Mouse (Mus musculus): ENCODE measurements at regions not wholly inside any gene's neighbourhood (a gene's known extent, or its start where the extent isn't known, plus 50 kb on each side); places are given as distances from the start of the nearest gene placed in this dataset.
A peak's percentile ranks its signal among the peaks of the same experiment; 100 is the strongest.

DNA sequence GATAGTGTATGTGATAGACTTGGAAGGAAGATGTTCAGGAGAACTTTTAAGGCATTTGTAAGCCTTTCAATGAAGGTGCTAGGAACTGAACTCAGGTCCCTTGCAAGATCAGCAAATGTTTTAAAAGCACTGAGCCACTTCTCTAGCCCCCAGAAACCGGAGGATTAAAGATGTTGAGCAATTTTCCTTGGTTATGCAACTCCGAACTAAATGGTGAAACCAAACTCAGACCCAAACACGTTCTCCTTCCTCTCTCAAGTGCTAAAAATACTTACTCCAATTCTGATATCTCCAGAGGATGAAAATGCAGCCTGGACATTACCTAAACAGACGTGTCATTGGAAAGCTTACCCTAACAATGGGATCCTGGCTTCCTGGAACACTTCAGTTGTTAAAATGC is 378.8 kb downstream of the Kcnj2 start:
- no peak for DNase-seq (ENCODE audit: low spot score)

DNA sequence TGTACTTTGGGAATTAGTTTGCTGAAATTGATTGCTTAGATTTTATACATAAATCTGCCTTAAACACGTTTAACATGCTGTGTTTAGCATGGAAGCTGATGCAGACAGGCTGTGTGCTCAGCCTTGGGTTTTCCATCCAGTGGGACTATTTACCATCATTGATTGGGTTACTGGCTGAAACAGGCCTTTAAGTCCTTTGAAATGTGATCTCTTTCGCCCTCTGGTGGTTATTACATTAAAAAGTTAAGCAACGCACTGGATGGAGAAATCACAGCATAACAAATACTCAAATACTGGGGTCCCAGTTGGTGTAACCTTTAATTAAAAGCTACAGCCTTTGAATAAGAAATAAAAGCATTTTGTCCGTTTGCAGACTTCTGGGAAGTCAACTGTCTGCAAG is 379.8 kb downstream of the Kcnj2 start:
- no peak for DNase-seq (ENCODE audit: low spot score)

DNA sequence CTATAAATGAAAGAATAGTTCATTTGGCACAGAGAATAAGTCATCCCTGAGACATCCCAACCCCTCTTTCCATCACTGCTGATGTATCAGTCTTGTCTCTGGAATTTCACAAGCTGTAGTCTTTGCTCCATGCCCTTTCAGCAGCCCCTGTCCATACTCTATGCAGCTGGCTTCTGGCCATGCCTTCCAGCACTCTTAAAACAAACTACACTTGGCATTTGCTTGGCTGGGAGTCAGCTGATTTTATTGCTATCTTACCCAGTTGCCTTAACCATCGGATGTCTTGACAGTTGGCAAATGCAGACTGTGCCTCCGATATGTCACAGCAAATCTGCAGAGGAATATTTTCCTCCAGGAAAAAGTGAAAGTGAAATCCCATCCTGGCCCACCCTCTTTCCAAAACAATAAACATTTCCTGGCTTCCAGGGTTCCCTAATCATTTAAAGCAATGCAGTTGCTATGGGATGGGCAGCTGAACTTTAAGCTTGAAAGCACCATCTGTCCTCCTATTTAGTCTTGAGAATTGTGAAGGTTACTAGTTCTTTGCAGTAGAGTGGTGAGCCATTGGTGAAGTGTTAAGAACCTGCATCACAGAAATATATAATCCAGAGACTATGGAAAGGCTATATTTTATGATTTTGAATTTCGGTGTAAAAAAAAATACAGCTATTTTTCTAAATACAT is 385.0 kb downstream of the Kcnj2 start:
- no peak for DNase-seq (ENCODE audit: low spot score)

DNA sequence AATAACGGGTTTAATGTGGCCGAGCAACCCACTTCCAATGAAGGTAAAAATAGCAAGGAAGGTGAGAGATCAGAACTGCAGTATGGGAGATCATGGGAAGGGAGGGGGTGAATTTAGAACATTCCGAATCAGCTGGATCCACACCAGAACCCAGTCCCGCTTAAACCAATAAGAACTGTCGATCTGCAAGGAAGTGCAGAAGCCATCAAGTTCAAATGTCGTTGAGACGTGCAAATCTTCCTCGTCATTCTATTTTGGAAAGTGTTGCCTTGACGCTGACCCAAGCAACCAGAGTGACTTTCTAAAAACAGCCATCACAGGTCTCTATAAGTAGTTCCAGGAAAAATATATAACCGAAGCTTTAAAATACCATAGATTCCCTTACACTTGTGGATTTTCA is 394.1 kb downstream of the Kcnj2 start:
- no peak for DNase-seq (ENCODE audit: low spot score)

DNA sequence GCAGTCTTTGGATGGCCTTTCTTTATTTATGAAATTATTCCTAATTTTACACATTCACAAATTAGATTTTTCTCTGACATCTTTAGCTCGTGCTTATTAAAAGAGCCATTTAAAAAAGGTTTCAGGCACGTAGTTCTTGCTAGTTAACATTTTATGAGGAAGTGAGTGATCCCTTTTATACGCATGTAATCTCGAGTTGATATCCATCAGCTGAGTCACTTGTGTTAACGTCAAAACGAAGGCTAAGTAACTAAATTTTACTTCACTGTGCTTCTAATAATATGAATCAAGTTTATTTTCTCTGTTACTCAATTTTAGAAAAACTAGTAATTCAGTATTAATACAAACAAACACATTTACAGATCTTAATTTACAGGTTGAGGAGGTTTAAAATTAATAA is 419.0 kb downstream of the Kcnj2 start:
- DNase-seq (ENCODE audit: low spot score), result no peak

DNA sequence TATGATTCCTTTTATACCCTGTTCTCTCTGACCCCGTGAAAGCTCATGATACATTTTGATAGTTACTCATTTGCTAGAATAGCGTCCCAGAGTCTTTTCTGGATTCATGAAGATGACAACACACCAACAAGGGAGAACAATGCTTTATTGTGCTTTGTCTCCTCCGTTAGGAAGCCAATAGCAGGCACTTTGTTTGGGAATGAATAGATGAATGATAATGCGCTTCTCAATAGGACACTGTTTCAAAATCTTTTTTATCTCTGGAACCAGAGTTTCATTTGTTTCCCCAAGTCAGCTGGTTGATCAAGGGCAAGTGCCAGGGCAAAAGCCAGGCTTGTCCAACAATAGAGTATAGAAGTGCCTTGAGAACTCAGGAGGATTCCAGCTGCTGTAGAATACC is 446.5 kb downstream of the Kcnj2 start:
- DNase-seq (ENCODE audit: low spot score), result no peak

DNA sequence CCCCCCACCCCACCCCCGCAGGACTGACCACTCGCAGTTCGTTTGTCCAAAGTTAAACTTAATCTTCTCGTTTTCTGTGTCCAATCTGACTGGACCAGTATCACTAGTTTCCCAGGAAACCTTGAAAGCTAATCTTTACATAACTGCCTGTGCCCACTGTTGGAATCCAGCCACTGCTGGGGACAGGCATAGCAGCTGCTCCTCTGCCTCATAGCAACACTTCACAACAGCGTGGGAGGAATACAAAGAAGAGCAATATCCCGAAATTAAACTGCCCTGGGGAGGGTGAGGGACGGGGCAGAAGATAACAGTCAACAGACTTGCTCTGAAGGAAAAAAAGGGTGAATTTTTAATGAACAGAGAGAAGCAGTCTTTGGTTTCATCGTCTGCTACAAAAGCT is 456.8 kb downstream of the Kcnj2 start:
- no peak for DNase-seq (ENCODE audit: low spot score)

DNA sequence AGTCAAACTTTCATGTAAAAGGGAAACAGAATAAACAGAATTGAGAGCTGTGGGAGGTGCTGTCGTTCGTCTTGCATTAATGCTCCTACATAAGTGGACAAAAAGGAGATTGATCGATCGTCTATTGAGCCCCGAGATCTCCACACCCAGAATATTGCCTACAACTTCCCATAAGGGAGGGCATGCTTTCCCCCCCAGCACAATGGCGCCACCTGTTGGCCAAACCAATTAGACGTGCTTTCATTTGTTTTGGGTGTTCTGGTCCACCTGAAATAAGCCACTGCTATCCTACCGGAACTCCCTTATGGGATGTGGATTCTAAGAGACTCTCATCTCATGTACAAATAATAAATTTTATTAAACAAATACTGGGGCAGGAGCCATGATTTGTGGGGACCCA is 457.5 kb downstream of the Kcnj2 start:
- DNase-seq (ENCODE audit: low spot score), result no peak

DNA sequence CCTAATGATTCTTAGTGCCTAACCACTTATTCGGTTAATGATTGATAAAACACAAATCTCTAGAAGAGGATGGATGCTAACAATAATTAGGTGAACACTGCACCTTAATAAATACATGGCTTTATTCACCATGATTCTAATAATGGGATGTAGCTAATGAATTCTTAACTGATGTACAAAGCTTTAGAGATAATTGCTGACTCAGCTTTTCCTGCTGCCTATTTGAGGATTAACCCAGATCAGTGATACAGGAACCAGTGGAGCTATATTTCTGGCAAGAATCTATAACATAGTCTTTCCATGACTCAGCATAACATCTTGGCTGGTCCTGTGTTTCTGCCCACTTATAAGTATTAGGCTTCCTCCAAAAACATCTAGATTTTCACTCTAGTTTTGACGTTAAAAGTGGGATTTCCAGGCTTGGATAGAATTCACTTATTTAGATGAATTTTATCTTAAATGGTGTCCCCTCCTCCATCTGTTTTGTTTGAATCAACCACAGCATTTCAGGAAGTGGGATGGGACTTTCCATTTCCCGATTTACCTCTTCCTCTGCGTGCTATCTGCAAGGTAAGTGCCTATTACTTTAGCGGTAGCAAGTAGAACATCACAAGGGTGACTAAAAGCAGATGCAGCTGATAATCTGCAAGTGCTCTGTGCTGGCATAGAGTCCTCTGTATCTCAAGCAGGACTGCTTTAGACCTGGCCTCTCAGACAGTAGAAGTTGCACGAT is 460.2 kb downstream of the Kcnj2 start:
- DNase-seq (ENCODE audit: low spot score), result no peak

DNA sequence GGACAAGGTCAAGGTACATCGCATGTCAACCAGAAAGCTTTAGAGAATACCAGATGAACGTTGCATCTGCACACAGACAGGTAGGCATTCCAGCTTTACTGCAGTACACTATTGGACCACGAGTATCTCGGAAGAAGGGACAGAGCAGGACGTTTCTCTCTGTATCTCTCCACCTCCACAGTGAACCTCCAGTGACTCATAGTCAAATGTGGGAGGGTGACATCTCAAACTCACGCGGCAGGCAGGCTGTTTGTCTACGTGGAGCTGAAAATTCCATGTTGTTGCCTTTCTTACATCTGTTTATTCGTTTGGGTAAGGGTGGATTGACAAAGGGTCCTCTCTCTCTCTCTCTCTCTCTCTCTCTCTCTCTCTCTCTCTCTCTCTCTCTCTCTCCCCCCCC is 463.6 kb downstream of the Kcnj2 start:
- no peak for DNase-seq (ENCODE audit: low spot score)

DNA sequence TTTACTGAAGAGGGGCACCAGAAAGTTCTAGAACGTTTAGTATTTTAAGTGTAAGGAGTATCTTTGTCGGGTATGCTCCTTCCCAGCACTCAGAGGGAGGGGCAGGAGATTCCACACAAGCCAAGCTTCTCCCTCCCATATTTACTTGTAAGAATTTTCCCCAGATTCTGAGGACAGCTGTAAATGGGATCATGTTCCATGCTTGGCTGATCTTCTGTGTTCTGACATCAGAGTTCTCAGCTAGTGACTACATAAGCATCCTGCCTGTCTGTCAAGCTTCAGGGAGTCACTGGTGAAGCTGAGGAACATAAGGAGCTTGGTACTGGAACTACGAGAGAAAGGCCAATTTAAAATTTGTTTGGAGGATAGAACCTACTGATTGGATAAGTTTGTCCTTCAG is 464.9 kb downstream of the Kcnj2 start:
- no peak for DNase-seq (ENCODE audit: low spot score)

DNA sequence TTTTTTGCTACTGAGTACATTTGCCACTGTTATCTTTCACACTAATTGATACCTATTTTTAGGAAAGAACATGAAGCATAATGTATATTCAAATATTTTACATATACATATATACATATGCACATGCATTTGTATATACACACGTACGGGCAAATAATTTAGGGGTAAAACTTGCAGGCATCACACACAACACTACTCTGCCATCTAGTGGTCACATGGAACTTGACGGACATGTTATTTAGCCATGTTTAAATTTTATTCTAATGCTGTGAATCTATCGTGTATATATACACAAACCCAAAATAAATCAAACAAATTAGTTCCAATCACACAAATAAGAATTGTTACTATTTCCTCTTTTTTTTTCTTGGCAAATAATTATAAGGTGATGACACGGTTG is 466.5 kb downstream of the Kcnj2 start:
- no peak for DNase-seq (ENCODE audit: low spot score)

DNA sequence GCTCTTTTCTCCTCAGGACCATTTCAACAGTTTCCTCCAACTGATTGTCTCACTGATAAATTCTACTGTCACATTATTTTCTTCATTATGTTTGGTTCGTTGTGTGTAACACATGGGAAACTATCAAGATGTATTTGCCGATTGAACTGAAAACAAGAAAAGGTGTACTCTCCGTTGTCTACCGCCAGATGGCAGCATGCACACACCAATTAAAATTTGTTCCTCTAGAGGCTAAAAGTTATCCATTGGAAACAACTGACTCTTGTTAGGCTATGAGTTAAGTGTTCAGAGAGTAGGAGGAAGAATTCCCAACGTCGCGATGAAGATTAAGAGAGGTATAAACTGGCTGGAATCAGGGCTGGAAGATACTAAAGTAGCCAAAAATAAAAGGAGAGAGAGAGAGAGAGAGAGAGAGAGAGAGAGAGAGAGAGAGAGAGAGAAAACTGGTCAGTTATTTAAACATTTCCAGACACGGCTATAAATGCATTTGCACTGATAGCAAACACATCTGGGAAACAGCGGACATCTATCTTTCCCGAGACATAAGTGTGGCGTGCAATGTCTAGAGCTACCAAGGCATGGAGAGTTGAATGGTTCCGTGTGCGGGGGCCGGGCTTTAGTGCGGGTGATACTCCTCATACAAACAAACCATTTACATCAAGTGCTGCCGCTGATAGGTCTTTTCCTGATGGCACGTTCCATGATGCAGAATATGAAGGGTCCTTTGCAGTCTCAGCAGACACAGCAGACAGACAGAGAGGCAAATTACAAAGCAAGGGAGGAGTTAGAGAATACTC is 470.3 kb downstream of the Kcnj2 start:
- peak; percentile 36 for DNase-seq (ENCODE audit: low spot score)

DNA sequence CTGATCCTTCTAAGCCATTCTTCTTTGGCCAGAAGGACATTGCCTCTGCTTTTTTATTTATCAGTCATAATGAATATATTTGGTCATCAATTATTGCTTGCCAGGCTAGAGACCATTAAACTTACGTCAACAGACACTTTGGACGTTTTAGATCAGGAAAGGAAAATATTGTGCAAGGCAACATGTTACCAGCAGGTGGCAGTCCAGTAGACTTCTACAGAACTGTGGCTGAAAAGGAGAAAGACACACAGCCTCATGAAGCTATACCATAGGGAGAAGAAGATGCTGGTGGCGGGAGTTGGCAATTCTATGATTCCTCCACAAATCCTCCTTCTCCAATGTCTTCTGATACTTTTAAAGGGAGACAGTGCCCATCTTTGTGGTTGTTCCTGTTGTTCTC is 471.7 kb downstream of the Kcnj2 start:
- peak; percentile 19 for DNase-seq (ENCODE audit: low spot score)

DNA sequence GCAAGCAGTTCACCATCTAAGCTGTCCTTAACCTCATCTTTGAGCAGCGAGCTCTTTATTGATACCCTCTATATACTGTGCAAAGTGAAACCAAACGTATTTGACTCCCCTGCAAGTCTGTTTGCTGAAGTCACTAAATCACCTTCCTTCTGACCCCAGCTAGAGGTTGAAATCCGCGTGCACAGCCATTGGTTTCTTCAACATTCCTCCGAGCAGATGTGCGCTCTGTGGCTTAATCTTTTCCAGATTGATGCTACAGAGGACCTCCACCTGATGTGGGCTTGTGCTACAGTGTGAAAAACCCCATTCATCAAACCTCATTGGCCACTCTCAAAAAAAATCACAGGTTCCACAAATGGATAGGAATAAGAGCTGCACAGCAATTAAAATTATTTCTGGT is 474.0 kb downstream of the Kcnj2 start:
- no peak for DNase-seq (ENCODE audit: low spot score)

DNA sequence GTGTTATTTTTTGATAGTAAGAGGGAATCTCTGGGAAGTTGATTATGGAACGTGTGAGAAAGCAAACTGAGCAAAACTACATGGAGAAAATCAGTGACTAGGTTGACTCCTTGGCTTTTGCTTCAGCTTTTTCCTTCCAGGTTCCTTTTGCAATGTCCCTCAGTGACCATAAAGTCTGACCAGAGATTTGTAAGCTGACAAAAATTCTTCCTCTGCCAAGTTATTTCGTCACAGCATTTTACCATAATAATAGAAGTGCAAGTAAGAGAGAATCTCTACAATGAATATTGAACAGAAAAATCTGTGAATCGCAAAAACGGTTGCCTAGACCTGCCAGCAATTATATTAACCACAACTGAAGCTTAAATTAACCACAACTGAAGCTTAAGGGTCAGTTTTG is 479.3 kb downstream of the Kcnj2 start:
- no peak for DNase-seq (ENCODE audit: low spot score)

DNA sequence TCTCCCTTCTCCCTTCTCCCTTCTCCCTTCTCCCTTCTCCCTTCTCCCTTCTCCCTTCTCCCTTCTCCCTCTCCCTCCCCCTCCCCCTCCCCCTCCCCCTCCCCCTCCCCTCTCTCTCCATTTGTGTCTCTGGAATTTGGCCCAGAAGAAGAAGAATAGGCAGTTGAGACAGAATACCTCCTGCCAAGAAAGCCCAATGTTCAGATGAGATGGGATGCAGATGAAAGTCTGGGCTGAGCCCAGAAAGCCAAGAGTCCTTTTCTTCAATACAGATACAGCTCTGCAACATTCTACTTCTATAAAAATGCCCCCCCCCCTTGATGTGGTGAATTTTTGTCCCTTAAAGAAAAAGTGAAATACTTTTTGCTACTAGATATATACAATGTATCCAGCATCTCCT is 489.2 kb downstream of the Kcnj2 start:
- no peak for DNase-seq (ENCODE audit: low spot score)

DNA sequence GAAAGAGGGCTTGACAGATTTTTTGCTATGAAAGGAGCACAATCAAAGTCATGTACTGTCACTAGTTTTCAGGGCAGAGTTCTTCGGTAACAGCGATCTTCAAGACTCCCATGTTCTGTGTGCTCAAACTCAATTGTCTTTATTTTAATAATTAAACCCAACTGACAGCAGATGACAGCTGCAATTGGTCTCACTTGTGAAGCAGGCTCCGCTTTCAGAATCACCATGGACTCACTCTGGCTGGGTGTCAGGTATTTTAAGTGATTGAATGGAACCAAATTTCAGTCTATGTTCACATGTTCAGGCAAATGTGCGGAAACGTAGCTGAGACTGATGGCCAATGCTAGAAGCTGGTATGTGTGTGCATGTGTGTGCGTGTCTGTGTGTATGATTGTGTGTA is 489.7 kb downstream of the Kcnj2 start:
- DNase-seq (ENCODE audit: low spot score), result no peak

DNA sequence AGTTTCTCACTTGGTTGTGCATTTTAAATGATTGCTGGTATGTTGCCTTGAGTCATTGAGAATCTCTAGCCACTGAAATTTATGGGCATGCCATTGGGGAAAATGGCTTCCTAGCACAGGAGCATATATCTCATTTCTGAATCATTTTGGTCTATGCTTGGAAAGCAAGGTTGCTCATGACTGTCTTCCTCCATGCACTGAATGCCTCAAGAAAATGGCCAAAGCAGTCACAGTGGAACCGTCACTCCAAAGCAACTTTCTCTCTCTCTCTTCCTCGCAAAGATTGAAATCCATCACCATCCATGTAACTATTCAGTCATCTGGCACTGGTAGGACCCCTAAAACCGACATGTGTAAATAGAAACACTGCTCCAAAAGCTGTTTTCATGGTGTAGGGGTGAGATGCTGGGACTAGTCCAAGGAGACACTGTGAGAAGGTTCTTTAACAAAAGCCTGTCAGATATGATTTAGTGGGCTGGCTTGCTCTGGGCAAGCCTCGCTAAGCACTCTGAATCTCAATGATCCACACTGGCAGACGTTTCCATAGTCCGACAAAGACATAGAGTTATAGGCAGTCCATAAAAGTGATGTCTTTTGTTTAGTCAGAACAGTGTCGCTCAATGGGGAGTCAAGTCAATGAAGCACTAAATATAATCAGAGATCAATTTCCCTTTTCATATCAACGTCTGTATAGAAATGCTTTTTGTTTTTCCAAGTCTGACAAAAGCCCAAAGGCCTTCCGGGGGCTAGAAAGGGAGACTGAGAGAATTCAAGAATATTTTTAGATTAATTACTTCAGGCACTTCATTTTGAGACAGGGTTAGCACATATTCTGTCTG is 492.6 kb downstream of the Kcnj2 start:
- no peak for DNase-seq (ENCODE audit: low spot score)

DNA sequence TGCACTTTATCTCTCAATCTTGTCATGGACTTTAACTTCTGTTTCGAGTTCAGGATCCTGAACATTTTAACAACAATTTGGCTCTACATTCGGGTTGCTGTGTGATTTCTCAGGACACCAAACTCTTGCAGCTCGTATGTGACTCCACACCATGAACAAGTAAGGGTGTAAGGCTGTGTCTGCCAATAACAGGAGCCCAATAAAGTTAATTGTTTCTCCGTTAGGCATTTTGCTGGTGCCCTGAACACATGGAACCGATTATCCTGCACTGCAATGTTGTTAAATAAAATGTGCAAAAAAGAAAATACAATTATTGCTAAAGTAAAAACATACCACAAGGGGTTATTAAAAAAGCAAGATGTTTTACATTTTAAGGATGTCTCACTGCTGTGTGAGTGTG is 497.2 kb downstream of the Kcnj2 start:
- no peak for DNase-seq (ENCODE audit: low spot score)

DNA sequence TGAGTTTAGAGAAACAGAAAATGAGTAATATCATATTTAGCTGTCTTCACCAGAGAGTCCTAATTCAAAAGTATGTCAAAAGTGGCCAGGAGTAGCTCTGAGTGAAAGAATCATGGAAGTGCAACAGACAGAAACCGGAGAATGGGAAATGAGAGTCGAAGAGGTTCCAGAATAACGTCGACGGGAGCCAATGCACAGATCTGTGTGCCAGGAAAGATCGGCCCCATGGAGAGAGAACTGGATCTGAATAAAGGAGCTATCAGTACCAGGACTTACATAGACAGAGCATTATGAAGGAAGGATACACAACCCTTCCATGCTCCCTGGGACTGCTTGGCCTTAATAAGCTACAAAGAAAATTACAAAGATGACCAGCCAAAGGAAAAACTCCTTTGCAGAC is 502.1 kb downstream of the Kcnj2 start:
- no peak for DNase-seq (ENCODE audit: low spot score)

DNA sequence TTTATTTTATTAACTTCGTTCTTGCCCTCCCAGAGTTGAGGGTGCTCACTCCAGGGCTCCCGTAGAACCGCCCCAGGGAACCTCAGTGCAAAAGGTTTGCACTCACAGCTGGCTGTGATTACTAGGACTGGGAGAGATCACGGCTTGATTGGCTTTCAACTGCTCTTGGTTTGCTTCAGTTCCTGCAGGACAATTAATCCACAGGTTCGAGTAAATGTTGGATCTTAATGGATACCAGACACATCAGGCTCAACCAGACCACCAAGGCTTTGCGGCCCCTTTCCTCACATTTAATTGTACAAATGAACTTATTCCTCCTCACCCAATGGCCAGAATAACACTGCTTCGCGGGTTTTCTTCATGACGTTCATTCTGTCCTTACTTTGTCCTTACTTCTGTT is 502.9 kb downstream of the Kcnj2 start:
- DNase-seq (ENCODE audit: low spot score), result no peak
